Mouse (Mus musculus): ENCODE measurements around the gene Ptprr. TPM values are rescaled to one million over a fixed set of nuclear protein-coding genes. Genes with fewer than 3 reads are reported as not detected.

Ptprr gene
- total RNA-seq, 2 experiments from 2014 or later: 0.29 to 0.47 TPM

DNA sequence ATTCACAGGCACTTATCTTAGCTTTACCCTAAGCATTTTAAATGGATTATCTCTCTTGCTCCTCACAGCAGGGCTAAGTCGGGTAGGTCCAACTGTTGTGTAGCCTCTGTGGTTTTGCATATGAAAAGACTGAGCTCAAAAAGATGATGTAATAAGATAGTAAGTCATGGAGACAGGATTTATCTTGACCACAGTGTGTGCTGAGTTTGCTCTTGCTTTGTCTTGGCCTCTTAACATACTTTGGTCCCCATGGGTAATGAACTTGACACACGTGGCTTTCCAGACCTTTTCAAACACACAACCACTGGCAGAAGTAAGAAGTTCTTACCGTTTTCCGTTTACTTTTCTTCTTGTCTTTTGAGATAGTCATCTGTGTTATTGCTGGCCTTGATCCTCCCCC, 250.3 kb downstream of the Ptprr start:
- no peak for DNase-seq

DNA sequence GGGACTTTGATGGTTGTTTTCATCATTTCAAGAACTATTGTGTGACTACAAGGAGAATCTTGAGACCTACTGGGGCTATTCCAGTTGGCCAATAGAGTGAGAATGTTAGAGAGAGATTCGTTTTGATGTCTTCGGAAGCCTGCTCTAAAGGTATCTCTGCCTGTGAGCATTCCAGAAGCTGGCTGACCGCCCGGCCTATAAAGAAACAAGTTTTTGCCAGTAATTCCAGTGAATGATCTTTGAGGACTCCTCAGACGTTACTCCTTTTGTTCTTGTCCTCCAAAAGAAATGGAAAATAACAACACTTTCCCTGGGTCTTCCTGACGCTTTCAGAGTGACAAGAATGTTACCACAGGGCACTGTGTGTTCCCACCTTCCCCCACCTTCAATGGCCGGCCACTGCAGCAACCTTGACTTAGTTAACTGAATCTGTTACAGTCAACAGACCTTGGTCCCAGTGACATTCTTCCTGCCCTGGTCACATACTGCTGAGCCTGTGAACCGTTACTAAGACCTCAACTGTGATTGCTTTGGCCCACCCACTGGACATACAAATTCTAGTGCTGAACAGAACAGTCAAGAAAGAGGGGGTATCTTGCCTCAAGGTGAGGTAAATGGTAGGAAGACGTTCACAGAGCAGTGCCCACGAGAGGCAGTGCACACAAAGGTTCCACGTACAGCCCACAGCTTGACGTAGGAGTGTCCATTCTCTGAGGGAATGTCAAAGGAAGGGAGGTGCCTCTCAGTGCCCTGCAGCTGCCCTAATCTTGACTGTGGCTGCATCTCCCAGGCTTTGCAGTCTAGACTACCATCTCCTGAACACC, 252.8 kb downstream of the Ptprr start:
- no peak for DNase-seq

DNA sequence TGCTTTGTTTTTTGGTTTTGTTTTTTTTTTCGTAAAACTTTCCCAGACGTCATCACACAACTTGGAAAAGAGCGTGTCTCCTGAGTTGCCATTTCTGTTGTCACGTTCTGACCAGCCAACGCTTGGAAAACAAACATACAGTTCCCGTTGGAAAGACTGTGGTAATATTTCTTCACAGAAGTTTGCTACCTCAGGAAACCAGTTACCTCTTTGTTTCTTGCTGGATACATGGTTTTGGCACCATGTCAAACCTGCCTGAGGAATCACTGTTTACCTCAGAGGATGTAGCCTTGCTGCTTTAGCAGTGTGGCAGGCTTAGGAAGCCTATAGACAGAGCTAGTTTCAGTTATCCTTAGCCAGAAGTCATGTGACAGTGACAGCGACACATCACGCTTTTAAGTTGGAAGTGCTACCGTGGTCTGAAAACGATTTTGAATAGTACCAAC, 253.5 kb downstream of the Ptprr start:
- no peak for DNase-seq

DNA sequence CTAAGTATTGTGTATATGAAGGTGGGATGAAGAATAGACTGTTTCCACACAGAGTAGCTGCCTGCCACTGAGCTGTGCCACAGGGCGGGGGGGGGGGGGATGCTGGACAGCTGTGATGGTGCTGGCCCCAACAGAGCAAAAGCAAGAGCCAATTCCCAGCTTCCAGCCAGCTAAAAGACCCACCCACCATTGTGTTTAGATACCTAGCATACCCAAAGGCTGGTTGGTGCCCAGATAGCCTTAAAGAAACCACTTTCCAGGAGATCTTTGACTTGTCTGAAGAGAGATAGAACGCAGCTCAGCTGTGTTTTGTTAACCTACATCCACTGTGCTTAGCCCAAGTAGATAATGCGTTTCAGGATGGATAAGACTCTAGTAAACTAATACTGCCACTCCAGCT, 254.1 kb downstream of the Ptprr start:
- DNase-seq: no peak

DNA sequence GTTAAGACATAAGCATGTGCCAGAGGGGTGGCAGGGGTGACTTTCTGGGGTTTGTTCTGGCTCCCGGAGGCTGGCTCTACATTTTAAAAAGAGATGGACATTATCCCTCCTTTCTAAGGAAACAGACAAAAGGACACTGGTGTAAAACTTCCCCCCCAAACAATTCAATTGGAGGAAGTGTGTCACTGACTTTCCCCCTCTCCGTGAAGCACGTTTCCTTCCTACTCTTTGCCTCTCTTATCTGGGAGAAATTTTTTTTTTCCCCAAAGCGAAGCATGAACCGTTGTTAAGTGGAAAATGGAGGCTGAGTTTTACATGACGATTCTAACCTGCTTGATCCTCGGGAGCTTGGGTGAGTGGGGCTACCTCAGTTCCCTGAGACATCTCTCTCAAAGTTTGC, 257.3 kb downstream of the Ptprr start, which contains the start of gene Ptprb:
Ptprb (plus strand) TSS at position 244 of the 400 bp plus-strand sequence.
- no peak for DNase-seq

DNA sequence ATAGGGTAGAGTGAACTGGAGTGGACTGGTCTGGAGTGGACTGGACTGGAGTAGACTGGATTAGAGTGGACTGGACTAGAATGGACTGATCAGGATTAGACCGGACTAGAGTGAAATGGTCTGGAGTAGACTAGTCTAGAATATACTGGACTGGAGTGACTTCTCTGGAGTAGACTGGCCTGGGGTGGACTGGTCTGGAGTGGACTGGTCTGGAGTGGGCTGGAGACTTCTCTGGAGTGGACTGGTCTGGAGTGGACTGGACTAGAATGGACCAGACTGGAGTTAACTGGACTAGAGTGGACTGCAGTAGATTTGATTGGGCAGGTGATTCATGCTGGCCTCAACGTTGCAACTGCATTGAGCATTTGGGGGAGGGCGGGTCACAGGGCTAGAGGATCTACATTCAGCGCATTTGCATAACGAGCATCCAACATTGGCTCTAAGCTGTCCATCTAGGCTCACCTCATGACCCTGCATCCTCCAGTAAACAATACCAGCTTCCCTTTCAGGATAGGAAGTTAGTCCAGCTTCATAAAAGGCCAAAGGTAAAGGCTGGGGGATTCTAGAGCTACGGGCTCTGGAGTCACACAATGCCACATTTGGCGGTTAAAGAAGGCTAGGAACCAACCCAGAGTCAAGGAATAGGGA, 268.8 kb downstream of the Ptprr start:
- no peak for DNase-seq

DNA sequence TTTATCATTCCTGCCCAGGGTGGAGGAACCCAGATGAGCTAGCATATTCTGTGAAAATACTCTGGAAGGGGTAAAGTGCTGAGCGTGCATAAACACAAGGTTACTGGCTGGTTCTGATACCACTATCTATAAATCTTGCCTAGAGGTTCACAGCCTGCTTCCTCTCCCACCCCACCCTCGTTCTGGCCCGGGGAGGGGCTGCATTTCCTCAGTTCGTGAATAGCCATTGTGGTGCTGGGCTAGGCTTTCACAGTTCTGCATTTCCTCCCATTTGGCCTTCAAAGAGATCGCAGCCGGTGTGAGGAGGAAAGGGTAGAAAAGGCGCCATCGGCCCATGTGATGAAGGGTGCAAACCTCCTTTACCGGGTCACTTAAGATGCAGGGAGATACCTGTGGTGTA, 270.1 kb downstream of the Ptprr start:
- DNase-seq: no peak

DNA sequence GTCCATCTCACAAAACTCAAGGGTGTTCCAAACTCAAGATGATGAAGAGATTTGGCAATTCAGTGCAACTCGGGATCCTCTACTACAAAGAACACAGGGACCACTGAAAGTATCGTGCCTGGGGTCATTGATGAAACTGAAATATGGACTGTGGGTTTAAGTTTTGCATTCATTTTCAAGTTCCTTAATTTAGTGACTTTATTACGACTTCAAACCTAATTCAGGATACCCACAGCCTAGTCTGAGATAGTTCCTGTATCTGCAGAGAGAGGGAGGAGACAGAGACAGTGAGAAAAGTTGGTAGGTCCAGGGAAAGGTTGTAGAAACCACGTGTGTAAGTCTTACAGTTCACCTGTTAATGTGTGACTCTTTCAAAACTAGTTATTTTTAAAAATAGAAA, 272.5 kb downstream of the Ptprr start:
- no peak for DNase-seq

DNA sequence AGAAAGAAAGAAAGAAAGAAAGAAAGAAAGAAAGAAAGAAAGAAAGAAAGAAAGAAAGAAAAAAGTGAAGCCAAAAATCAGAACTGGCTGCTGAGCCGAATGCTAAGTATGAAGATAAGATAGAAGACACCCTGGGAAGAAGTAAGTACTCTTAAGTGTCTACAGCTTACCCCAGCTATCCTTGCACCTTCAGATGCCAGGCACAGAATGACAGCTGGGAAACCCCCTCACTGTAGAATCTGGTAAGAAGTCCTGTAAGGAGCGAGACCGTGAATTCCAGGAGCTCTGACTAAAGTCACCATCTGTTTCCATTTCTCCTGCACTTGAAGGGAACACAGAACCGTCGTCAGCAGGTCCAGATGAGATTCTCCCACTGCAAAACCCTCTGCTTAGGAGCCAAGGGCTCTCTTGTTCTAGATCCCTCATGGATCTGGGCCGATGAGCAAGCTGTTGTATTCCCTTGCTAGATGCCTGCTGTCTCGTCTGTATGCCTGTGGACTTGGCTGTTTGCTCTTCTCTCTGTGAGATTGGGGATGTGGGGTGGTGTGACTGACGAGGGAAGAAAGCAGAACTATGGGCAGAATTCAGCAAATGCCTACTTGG, 273.2 kb downstream of the Ptprr start:
- DNase-seq: no peak

DNA sequence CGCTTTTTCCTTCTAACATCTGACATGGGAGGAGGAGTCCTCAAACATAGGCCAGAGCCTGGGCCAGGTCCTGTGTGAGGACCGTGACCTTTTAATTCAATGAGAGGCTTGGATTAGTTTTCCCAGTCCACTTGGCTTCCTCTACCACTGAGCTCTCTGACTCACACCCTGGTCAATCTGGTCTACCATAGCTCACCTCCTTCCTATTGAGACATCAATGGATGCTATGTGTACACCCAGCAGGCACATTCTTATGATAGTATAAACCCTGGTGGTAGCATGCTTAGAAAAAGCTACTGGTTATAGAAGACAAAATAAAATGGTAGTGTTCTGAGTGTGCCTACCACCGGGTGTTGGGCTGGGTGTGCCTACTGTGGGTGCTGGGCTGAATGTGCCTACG, 278.4 kb downstream of the Ptprr start:
- DNase-seq: no peak

DNA sequence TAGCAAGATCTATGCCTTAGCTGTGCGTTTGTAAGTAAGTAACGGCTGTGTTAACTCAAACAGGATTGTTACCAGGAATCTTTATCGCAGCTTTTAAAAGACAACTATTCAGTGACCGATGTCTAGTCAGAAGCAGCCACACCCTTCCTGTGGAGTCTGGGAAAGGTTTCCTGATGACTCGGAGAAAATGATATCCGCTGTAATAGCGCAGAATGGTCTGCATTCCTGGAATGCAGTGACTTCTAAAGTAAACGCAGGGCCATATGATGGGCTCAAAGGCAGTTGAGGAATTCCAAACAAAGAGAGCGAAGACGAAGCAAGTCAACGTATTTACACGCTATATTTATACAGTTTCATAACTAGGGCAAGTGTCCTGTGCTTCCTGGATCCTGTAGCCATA, 279.8 kb downstream of the Ptprr start:
- no peak for DNase-seq

DNA sequence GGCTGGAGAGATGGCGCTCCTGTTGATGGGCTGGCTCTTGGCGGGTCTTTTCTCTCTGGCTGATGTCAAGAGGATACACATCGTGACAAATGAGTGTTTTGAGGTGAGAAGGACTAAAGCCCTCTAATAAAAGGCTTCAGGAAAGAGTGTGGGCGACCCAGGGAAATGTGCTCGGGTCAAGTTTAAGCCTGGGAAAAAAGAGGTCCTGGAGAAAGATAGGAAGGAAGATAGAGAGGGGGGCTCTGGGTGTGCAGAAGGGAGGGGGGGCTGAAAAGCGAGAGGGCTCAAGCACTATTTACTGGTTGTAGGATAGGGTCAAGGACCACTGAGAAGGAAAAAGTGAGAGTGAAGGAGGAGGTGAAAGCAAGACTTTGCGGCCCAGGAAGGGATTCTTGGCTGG, 282.8 kb downstream of the Ptprr start:
- no peak for DNase-seq

DNA sequence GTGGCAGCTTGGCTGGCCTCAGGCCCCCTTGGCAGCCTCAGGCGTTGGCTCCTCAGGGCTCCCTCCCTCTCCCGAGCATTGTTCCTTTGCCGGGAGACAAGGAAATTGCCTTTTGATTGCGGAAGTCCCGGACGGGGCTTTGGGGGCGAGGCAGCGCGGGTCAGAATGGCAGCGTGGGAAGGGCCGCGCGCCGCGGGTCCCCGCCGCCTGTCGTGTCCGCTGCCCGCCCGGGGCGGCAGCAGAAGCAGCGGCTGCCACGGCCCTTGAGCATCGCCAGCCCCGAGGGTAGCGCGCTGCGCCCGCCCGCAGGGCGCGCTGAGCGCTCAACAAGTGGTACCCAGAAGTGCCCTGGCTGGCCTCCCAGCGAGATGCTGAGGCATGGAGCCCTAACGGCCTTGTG, 283.2 kb downstream of the Ptprr start:
- DNase-seq: peak; percentile 38

DNA sequence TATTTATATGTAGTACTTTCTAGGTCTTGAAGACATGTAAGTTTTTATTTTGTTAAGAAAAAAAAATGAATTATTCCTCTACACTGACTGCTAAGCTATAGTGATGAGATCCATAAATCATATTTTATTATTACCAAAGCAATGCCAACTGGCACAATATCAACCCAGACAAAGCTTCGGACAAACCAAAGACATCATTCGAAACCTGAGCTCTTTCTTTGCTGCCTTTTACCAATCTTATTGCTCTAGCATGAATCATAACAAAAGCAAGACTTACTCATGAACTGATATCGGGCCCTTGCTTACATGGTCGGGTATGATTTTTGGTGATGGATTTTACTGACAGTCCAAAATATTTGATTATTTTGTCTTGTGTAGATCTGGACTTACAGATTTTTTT, 286.3 kb downstream of the Ptprr start:
- DNase-seq: no peak

DNA sequence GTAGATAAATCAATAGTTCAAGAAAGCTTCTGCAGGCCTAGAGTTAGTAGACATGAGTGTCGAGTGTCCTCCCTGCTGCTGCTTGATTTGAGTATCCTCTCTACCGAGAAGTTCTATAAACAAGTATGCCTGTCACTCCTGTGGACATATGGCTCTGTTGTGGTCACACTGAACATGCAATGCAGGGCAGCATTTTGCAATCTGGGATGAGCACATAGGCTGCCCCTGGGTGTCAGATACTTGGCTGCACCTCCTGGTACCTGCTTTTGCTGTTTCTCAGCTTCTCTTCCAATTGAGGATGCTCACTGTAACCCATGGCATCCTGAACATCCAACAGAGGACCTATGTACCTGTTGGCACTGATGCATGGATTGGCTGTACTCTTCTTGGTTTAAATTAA, 291.4 kb downstream of the Ptprr start:
- DNase-seq: no peak

DNA sequence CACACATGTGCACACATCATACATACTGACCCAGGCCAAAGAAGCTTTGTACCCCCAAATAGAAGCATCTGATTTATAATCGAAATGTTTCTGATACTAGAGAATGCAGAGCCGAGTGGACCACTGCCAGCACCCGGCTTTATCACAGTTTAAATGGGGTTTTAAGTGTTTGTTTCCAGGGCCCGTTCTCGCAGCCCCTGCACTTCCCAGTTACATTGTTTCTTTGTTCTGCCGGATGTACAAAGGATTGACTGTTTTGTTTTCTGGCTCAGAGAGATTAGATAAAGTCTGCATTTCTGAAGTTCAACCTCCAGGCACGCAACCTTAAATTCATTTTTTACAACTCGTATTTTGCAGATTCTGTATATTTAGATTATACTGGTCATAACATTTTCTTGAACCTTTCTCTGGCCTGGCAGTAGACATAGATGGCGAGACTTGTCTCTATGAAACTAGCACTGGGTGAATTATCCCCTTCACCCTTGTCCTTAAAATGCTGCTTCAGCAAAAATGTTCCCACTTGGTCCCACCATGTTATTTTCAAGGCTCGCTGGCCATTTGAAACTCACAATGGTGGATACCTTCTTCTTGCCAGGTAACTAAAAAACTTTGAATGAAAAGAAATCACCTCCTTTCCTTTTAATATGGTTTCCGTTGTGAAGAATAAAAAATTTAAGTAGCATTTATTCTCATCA, 292.6 kb downstream of the Ptprr start:
- no peak for DNase-seq

DNA sequence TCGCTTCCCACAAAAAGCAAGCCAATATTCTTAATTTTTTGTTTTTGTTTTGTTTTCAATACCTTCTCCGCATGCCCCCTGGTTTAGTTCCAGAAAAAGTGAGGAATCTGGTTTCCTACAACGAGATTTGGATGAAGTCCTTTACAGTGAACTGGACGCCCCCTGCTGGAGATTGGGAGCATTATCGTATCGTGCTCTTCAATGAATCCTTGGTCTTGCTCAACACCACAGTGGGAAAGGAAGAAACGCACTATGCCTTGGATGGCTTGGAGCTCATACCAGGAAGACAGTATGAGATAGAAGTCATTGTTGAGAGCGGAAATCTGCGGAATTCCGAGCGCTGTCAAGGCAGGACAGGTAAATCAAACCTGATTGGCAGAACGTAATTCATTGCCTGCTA, 301.2 kb downstream of the Ptprr start:
- peak; percentile 76 for DNase-seq

Other genes starting within 250 kb of the Ptprr start
- 10 to 100 TPM; 26.6 to 30.9 TPM for gene Tspan8, start 201.4 kb upstream of the Ptprr start, total RNA-seq (2021)
- not detected for gene 4933416C03Rik, start 95.7 kb downstream of the Ptprr start, total RNA-seq (2021)